In the genomic region with DNA sequence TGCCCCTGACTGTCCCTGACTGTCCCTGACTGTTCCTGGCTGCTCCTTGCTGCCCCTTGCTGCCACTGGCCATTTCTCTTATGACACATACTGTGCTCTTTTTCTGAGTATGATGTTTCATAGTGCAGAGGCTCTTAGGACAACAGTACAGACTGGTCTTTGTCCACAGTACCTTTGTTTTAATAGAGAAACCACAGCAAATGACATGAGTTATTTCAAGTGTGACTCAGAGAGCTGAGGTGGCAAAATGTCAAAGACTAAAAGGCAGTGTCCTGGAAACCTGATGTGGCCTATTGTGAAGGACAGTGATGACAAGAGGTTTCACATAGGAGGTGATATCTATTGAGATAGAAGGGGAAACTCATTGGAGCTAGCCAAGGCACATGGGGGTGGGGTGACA, we compare ENCODE assay signal across 25 mouse cellular contexts. TPM values are rescaled to one million over a fixed set of nuclear protein-coding genes. Genes with fewer than 3 reads are reported as not detected.
DNase-seq lines count a peak whose midpoint lies in the region; ATAC-seq and TF ChIP-seq lines count a peak whose summit lies in the region.
"Had no signal": no experiment of that assay in that cellular context is flagged by ENCODE, and none has a peak within 500 bp of the region (broad histone marks: within the 10 kb centered on the region; RNA-seq: fewer than 3 reads in every experiment).

No protein-coding gene starts in this region.

- no peak overlapping the region for H3K4me3 ChIP-seq in intestine, postnatal 0 days (ENCODE audit: low read depth, low read length)
- H3K4me3 ChIP-seq in intestine, embryonic 16.5 days (ENCODE audit: low read length), result no peak overlapping the region
- H3K4me3 ChIP-seq in gastrocnemius, adult 2 months, result no peak overlapping the region
- H3K4me3 ChIP-seq: embryonic facial prominence, embryonic 15.5 days; erythroblast, embryonic 14.5 days; forebrain, embryonic 10.5 days; heart, adult 2 months; heart, embryonic 15.5 days; hindbrain, embryonic 10.5 days; hindbrain, embryonic 15.5 days had no signal

- H3K27ac ChIP-seq in intestine, postnatal 0 days (ENCODE audit: low read depth, low read length), result no peak overlapping the region
- no peak overlapping the region for H3K27ac ChIP-seq in intestine, embryonic 16.5 days (ENCODE audit: low read length)
- H3K27ac ChIP-seq in gastrocnemius, adult 2 months, result no peak overlapping the region
- H3K27ac ChIP-seq: embryonic facial prominence, embryonic 15.5 days; forebrain, embryonic 10.5 days; heart, adult 2 months; heart, embryonic 15.5 days; hindbrain, embryonic 10.5 days; hindbrain, embryonic 15.5 days had no signal

- no peaks in the 10 kb centered on the region for H3K9me3 ChIP-seq in intestine, postnatal 0 days (ENCODE audit: control insufficient read depth)
- H3K9me3 ChIP-seq in intestine, embryonic 16.5 days (ENCODE audit: control insufficient read depth, low read length), result no peaks in the 10 kb centered on the region
- H3K9me3 ChIP-seq: embryonic facial prominence, embryonic 15.5 days; forebrain, embryonic 10.5 days; heart, embryonic 15.5 days; hindbrain, embryonic 10.5 days; hindbrain, embryonic 15.5 days had no signal

- no peak for ATAC-seq in intestine, postnatal 0 days
- no peak for ATAC-seq in intestine, embryonic 16.5 days
- ATAC-seq: forebrain, embryonic 14.5 days; inflammation-experienced regulatory T-cells, adult 6 months had no signal

- DNase-seq in adrenal gland, adult (ENCODE audit: inconsistent age in 2 of 2, low spot score in 1 of 2), result peak; percentile 53 to 87
- DNase-seq in adrenal gland, postnatal 25 days, result no peak
- peak; percentile 32 for DNase-seq in adrenal gland, postnatal 14 days
- no peak for DNase-seq in kidney, postnatal 25 days
- DNase-seq in gastrocnemius, adult 2 months, result no peak
- DNase-seq: cerebellum, adult 11 months; cerebellum, adult 8-10 months; cerebellum, postnatal 14 days; embryo, embryonic 11 days; gastrocnemius, postnatal 10 days; heart, adult 2 months; kidney, adult 18-20 months had no signal

- H3K4me2 ChIP-seq in intestine, postnatal 0 days (replicated peaks; ENCODE audit: low read depth), result no peak overlapping the region
- H3K4me2 ChIP-seq in intestine, embryonic 16.5 days (ENCODE audit: low read depth, low read length), result no peak overlapping the region
- H3K4me2 ChIP-seq: embryonic facial prominence, embryonic 15.5 days; heart, embryonic 11.5 days; heart, embryonic 15.5 days; hindbrain, embryonic 15.5 days had no signal

- H3K36me3 ChIP-seq in intestine, postnatal 0 days (ENCODE audit: control insufficient read depth, insufficient read depth), result no peaks in the 10 kb centered on the region
- no peaks in the 10 kb centered on the region for H3K36me3 ChIP-seq in intestine, embryonic 16.5 days (ENCODE audit: control insufficient read depth, insufficient read depth, low read length)
- H3K36me3 ChIP-seq: embryonic facial prominence, embryonic 15.5 days; forebrain, embryonic 10.5 days; heart, embryonic 15.5 days; hindbrain, embryonic 10.5 days; hindbrain, embryonic 15.5 days had no signal

- TF ChIP-seq CTCF in intestine, postnatal 0 days (IDR thresholded peaks at IDR 0.05; ENCODE audit: low read depth), result peak; percentile 29
- no peak for TF ChIP-seq CTCF in gastrocnemius, adult 2 months (IDR thresholded peaks at IDR 0.05)

- no peak overlapping the region for H3K9ac ChIP-seq in intestine, postnatal 0 days (ENCODE audit: low read depth, low read length)
- no peak overlapping the region for H3K9ac ChIP-seq in intestine, embryonic 16.5 days (ENCODE audit: low read depth, low read length)
- H3K9ac ChIP-seq: embryonic facial prominence, embryonic 15.5 days; heart, embryonic 15.5 days; hindbrain, embryonic 15.5 days had no signal

- intact Hi-C loops in gastrocnemius, adult 2 months (cut with DNase I), result no loop called here

- H3K4me1 ChIP-seq in intestine, postnatal 0 days (replicated peaks; ENCODE audit: control insufficient read depth, insufficient read depth, low read length), result no peaks in the 10 kb centered on the region
- H3K4me1 ChIP-seq in intestine, embryonic 16.5 days (ENCODE audit: control insufficient read depth, insufficient read depth, low read length), result no peaks in the 10 kb centered on the region
- H3K4me1 ChIP-seq: embryonic facial prominence, embryonic 15.5 days; forebrain, embryonic 10.5 days; hindbrain, embryonic 10.5 days; hindbrain, embryonic 15.5 days had no signal

- H3K27me3 ChIP-seq in intestine, postnatal 0 days (replicated peaks; ENCODE audit: control insufficient read depth, insufficient read depth, low read length), result no peaks in the 10 kb centered on the region
- no peaks in the 10 kb centered on the region for H3K27me3 ChIP-seq in intestine, embryonic 16.5 days (replicated peaks; ENCODE audit: control insufficient read depth, insufficient read depth, low read length)
- H3K27me3 ChIP-seq: embryonic facial prominence, embryonic 15.5 days; heart, embryonic 15.5 days; hindbrain, embryonic 15.5 days had no signal

RNA-seq across cellular contexts. Expression of gene Otog, which starts 6.1 kb away (rescaled TPM):
- 2.3 and 2.4 TPM in 2 replicates for total RNA-seq in adrenal gland, postnatal 25 days (2021)
- polyA plus RNA-seq in intestine, postnatal 0 days (2015; fragmentation: Nextera tagmentation; extraction: Ambion mirVana), result not detected in 2 replicates
- 0.07 TPM in 1 of 2 replicates, not detected in the other for polyA plus RNA-seq in intestine, embryonic 16.5 days (2015; fragmentation: Nextera tagmentation; extraction: Ambion mirVana)
- 0.04 TPM in 1 of 2 replicates, not detected in the other for total RNA-seq in adrenal gland, postnatal 14 days (2021)
- 1 to 10 TPM in 1 of 2 experiments, under 1 TPM in 1; 0.33 to 1.2 TPM for total RNA-seq in gastrocnemius, adult 2 months (2021)
- total RNA-seq: common myeloid progenitor, adult 5-6 weeks; heart, adult 2 months; heart, postnatal 25 days had no signal
- polyA plus RNA-seq: erythroblast, embryonic 14.5 days; forebrain, embryonic 14.5 days; heart, embryonic 11.5 days; heart, embryonic 15.5 days; inflammation-experienced regulatory T-cells, adult 6 months had no signal

RNA-seq across cellular contexts. Expression of gene Ush1c, which starts 8.6 kb away (rescaled TPM):
- 2.5 and 2.7 TPM in 2 replicates for total RNA-seq in adrenal gland, postnatal 25 days (2021)
- polyA plus RNA-seq in intestine, postnatal 0 days (2015; fragmentation: Nextera tagmentation; extraction: Ambion mirVana), result 132 and 142 TPM in 2 replicates
- polyA plus RNA-seq in intestine, embryonic 16.5 days (2015; fragmentation: Nextera tagmentation; extraction: Ambion mirVana), result 96.4 and 113 TPM in 2 replicates
- 2.7 and 4.7 TPM in 2 replicates for total RNA-seq in adrenal gland, postnatal 14 days (2021)
- total RNA-seq in gastrocnemius, adult 2 months (2021), result 1 to 10 TPM; 6.2 to 9.7 TPM
- total RNA-seq: common myeloid progenitor, adult 5-6 weeks had no signal
- polyA plus RNA-seq: erythroblast, embryonic 14.5 days; inflammation-experienced regulatory T-cells, adult 6 months had no signal

Comparison
In these comparisons a context has a peak if more than half of its experiments do, and no peak if none do; other contexts are left out.
1. DNase-seq: peak in adrenal gland, adult (2 of 2) and adrenal gland, postnatal 14 days (single experiment); none in adrenal gland, postnatal 25 days (single experiment), kidney, postnatal 25 days (0 of 2) and gastrocnemius, adult 2 months (single experiment).